Mouse (Mus musculus): ENCODE measurements at regions not wholly inside any gene's neighbourhood (a gene's known extent, or its start where the extent isn't known, plus 50 kb on each side); places are given as distances from the start of the nearest gene placed in this dataset.

DNA sequence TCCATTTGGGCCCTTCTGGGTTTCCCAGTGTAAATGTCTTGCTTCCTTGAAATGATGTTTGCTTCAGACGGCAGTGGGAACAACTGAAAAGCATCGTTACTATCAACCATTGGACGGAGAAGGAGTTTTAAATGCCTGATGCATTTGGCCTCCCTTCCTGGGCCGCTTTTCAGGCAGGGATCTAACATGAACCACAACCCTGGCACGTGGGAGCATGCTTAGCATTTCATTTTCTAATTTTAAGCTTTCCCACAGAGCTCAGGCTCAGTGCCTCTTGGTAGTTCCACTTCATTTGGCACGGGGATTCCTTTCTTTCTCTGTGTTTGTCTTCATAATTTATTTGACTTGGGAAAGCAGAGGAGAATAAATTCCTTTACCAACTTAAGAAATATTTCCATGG lies 406.6 kb upstream of the Nbea start:
- Histone ChIP-seq H3K36me3 (ENCODE audit: insufficient read depth, low read length) (no peaks in the 10 kb centered on the region), H3K9me3 (ENCODE audit: low read length) (no peaks in the 10 kb centered on the region), H3K4me3 (replicated peaks; ENCODE audit: low read length) (no peak overlapping the region), H3K27me3 (ENCODE audit: insufficient read depth, low read length) (no peaks in the 10 kb centered on the region), H3K4me1 (replicated peaks; ENCODE audit: low read depth, low read length) (no peaks in the 10 kb centered on the region)
- TF ChIP-seq CTCF (conservative IDR thresholded peaks at IDR 0.05; ENCODE audit: low read length) (no peak), NANOG (IDR thresholded peaks at IDR 0.05; ENCODE audit: borderline replicate concordance, low read length) (no peak), POU5F1 (IDR thresholded peaks at IDR 0.05; ENCODE audit: borderline replicate concordance, low read length) (no peak)

DNA sequence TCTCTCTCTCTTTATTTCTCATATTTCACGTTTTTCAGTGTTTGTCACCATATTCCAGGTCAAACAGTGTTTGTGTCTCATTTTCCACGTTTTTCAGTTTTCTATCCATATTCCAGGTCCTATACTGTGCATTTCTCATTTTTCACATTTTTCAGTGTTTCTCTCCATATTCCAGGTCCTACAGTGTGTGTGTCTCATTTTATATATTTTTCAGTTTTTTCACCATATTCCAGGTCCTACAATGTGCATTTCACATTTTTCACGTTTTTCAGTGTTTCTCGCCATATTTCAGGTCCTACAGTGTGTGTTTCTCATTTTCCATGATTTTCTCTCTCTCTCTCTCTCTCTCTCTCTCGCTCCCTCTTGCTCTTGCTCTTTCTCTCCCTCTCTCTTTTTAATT lies 391.9 kb upstream of the Nbea start:
- no peaks in the 10 kb centered on the region for H3K9me3 ChIP-seq (ENCODE audit: low read length)
- TF ChIP-seq NANOG (IDR thresholded peaks at IDR 0.05; ENCODE audit: borderline replicate concordance, low read length), result no peak
- TF ChIP-seq CTCF (conservative IDR thresholded peaks at IDR 0.05; ENCODE audit: low read length), result no peak
- no peak for TF ChIP-seq POU5F1 (IDR thresholded peaks at IDR 0.05; ENCODE audit: borderline replicate concordance, low read length)
- no peaks in the 10 kb centered on the region for H3K27me3 ChIP-seq (ENCODE audit: insufficient read depth, low read length)
- H3K4me1 ChIP-seq (replicated peaks; ENCODE audit: low read depth, low read length), result no peaks in the 10 kb centered on the region
- no peak overlapping the region for H3K4me3 ChIP-seq (replicated peaks; ENCODE audit: low read length)
- no peaks in the 10 kb centered on the region for H3K36me3 ChIP-seq (ENCODE audit: insufficient read depth, low read length)

DNA sequence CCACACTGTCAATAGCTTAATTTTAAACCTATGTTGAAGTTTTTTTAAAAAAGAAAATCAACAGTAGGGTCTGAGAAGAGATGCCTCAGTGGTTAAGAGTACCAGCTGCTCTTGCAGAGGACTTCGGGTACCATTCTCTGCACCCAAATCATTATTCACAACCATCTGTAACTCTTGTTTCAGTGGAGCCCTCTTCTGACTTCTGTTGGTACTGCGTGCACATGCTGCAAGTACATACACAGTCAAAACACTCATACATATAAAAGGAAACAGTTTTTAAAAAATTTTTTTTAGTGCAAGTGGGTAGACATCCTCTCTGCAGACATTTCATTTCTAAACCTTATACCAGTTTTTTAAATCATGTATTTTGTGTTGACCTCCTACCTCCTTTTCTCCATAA lies 352.7 kb upstream of the Nbea start:
- H3K27me3 ChIP-seq (ENCODE audit: insufficient read depth, low read length), result no peaks in the 10 kb centered on the region
- H3K36me3 ChIP-seq (ENCODE audit: insufficient read depth, low read length), result no peaks in the 10 kb centered on the region
- H3K4me1 ChIP-seq (replicated peaks; ENCODE audit: low read depth, low read length), result no peaks in the 10 kb centered on the region
- H3K9me3 ChIP-seq (ENCODE audit: low read length), result no peaks in the 10 kb centered on the region
- TF ChIP-seq NANOG (IDR thresholded peaks at IDR 0.05; ENCODE audit: borderline replicate concordance, low read length), result no peak
- TF ChIP-seq CTCF (conservative IDR thresholded peaks at IDR 0.05; ENCODE audit: low read length), result peak; percentile 66
- H3K4me3 ChIP-seq (replicated peaks; ENCODE audit: low read length), result no peak overlapping the region

DNA sequence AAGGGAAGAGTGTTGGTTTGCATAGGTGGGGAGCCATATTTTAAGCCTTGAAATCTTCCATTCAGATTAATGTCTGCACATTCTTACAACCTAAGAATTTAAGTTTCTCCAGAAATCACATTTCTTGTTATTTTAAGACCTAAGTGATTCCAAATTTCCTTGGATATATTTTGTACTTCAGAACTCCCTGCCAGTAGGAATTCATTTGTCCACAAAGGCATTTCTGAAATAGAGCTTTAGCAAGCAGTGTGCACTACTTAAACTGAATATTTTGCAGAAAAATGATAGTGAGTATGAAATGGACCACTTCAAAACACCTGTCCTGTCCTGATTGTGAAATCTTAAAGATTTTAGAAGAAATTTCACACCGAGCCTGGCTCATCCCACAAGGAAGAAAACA lies 320.9 kb upstream of the Nbea start:
- H3K4me3 ChIP-seq (replicated peaks; ENCODE audit: low read length), result no peak overlapping the region
- no peaks in the 10 kb centered on the region for H3K27me3 ChIP-seq (ENCODE audit: insufficient read depth, low read length)
- H3K36me3 ChIP-seq (ENCODE audit: insufficient read depth, low read length), result no peaks in the 10 kb centered on the region
- no peaks in the 10 kb centered on the region for H3K4me1 ChIP-seq (replicated peaks; ENCODE audit: low read depth, low read length)
- peaks cover 3% of the 10 kb centered on the region; the same call in 1 of the 2 replicates for H3K9me3 ChIP-seq (ENCODE audit: low read length)
- TF ChIP-seq NANOG (IDR thresholded peaks at IDR 0.05; ENCODE audit: borderline replicate concordance, low read length) (no peak), POU5F1 (IDR thresholded peaks at IDR 0.05; ENCODE audit: borderline replicate concordance, low read length) (no peak), CTCF (conservative IDR thresholded peaks at IDR 0.05; ENCODE audit: low read length) (no peak)

DNA sequence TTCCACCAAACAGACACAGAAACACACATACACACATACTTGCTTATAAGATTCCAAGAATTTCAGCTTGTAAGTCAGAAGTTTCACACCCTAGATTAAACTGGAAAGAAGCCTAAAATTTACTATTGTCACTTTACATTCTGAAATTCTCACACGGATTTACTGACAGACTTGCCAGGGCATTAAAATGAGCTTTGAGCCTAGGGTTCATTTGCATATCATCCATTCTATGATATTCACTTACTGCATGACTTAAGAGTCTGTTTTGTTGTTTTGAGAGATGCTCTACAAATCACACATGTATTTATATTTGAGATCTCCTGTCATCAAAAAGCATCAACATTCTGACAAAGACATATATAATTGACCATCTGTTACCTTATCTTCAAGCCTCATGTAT lies 315.8 kb upstream of the Nbea start:
- Histone ChIP-seq H3K4me3 (replicated peaks; ENCODE audit: low read length) (no peak overlapping the region), H3K36me3 (ENCODE audit: insufficient read depth, low read length) (no peaks in the 10 kb centered on the region), H3K9me3 (ENCODE audit: low read length) (no peaks in the 10 kb centered on the region), H3K4me1 (replicated peaks; ENCODE audit: low read depth, low read length) (no peaks in the 10 kb centered on the region), H3K27me3 (ENCODE audit: insufficient read depth, low read length) (no peaks in the 10 kb centered on the region)
- TF ChIP-seq CTCF (conservative IDR thresholded peaks at IDR 0.05; ENCODE audit: low read length) (no peak), POU5F1 (IDR thresholded peaks at IDR 0.05; ENCODE audit: borderline replicate concordance, low read length) (no peak), NANOG (IDR thresholded peaks at IDR 0.05; ENCODE audit: borderline replicate concordance, low read length) (no peak)

DNA sequence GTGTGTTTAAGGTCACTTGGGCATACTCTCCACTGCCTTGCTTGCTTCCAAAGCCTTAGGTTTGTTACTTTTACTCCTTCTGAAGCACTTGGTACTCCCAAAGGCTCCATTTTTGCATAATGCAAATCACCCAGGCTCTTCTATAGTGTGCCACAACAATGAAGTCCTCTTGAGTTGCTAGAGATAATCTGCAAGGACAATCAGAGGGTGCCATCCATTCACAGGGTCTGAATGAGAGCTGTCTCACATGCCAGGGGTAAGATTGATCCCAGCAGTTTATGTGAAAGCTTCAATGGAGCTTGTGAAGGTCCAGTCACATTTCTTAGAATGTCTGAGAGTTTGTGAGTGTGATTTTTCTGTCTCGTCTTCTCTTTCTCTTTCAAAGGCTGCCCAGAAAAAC lies 310.4 kb upstream of the Nbea start:
- TF ChIP-seq CTCF (conservative IDR thresholded peaks at IDR 0.05; ENCODE audit: low read length) (no peak), POU5F1 (IDR thresholded peaks at IDR 0.05; ENCODE audit: borderline replicate concordance, low read length) (no peak), NANOG (IDR thresholded peaks at IDR 0.05; ENCODE audit: borderline replicate concordance, low read length) (no peak)
- no peaks in the 10 kb centered on the region for H3K27me3 ChIP-seq (ENCODE audit: insufficient read depth, low read length)
- H3K9me3 ChIP-seq (ENCODE audit: low read length), result no peaks in the 10 kb centered on the region
- no peaks in the 10 kb centered on the region for H3K4me1 ChIP-seq (replicated peaks; ENCODE audit: low read depth, low read length)
- no peak overlapping the region for H3K4me3 ChIP-seq (replicated peaks; ENCODE audit: low read length)
- no peaks in the 10 kb centered on the region for H3K36me3 ChIP-seq (ENCODE audit: insufficient read depth, low read length)

DNA sequence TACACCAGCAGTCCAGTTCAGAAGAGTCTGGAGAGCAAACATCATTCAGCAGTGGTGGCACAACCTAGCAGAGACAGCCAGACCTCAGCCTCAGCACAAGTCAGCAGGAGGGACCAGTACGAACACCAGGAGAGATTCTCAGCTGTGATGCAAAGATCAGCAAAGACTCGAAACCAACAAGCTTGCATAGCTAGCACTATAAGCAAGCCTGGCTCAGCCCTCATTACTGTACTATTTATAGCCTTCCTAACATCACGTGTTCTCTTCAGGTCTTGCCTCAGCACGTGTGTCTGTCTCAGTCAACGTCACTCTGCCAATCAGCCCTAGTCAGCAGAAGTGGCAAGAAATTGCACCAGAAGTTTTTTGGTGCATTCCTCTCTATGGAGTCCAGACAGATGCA lies 305.7 kb upstream of the Nbea start:
- H3K27me3 ChIP-seq (ENCODE audit: insufficient read depth, low read length), result no peaks in the 10 kb centered on the region
- no peaks in the 10 kb centered on the region for H3K9me3 ChIP-seq (ENCODE audit: low read length)
- no peaks in the 10 kb centered on the region for H3K4me1 ChIP-seq (replicated peaks; ENCODE audit: low read depth, low read length)
- no peak for TF ChIP-seq NANOG (IDR thresholded peaks at IDR 0.05; ENCODE audit: borderline replicate concordance, low read length)
- no peak for TF ChIP-seq CTCF (conservative IDR thresholded peaks at IDR 0.05; ENCODE audit: low read length)
- no peak for TF ChIP-seq POU5F1 (IDR thresholded peaks at IDR 0.05; ENCODE audit: borderline replicate concordance, low read length)
- no peaks in the 10 kb centered on the region for H3K36me3 ChIP-seq (ENCODE audit: insufficient read depth, low read length)
- H3K4me3 ChIP-seq (replicated peaks; ENCODE audit: low read length), result no peak overlapping the region

DNA sequence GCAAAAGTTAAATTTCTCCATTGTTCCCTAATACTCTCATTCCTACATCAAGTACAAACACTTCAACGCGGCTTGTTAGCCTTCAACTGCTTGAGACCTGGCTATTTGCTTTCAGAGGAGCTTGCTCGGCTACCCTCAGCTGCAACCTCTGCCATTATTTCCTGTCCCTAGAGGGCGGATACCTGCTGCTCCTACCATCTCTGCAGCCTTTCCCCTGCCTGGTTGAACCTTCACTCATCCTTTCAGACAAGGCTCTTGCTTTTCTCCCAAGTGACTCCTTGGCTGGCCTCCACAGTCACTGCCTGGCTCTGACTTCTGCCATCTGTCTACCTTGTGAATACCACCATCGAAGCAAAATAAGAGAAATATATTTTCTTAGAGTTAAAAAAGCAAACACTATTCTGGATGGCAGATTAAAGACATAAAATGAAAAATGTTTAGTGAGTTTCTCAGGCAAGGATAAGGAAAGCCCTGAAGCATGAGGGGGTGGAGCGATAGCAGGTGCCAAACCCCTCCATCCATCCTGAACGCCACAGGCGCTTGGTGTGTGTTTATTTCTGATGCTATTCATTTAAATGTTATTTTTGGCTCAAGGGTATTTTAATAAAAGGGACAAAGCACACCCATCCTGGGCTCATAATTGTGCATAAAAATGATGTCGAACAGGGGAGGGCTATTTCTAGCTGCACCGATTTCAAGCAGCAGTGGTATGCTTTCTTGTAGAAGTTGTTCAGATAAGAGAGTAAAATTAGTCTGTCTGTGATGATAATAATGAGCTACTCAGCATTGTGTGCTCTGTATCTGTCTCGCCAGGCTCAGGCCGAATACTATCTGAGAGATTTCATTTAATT lies 302.3 kb upstream of the Nbea start:
- no peaks in the 10 kb centered on the region for H3K9me3 ChIP-seq (ENCODE audit: low read length)
- no peaks in the 10 kb centered on the region for H3K27me3 ChIP-seq (ENCODE audit: insufficient read depth, low read length)
- no peaks in the 10 kb centered on the region for H3K36me3 ChIP-seq (ENCODE audit: insufficient read depth, low read length)
- H3K4me3 ChIP-seq (replicated peaks; ENCODE audit: low read length), result no peak overlapping the region
- H3K4me1 ChIP-seq (replicated peaks; ENCODE audit: low read depth, low read length), result no peaks in the 10 kb centered on the region
- no peak for TF ChIP-seq CTCF (conservative IDR thresholded peaks at IDR 0.05; ENCODE audit: low read length)

DNA sequence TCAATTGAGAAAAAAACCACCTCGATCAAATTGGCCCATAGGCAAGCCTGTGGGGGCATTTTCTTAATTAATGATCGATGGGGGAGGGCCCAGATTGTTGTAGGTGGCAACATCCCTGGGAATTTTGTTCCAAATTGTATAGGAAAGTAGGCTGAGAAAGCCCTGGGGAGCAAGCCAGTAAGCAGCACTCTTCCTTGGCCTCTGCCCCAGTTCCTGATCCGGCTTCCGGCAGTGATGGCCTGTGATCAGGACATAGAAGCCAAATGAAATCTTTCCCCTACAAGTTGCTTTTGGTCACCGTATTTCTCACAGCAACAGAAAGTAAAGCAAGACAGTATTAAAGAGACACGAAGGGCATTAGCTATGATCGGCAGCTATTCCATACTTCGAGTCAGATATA lies 300.6 kb upstream of the Nbea start:
- TF ChIP-seq POU5F1 (IDR thresholded peaks at IDR 0.05; ENCODE audit: borderline replicate concordance, low read length), result no peak
- no peak for TF ChIP-seq NANOG (IDR thresholded peaks at IDR 0.05; ENCODE audit: borderline replicate concordance, low read length)
- TF ChIP-seq CTCF (conservative IDR thresholded peaks at IDR 0.05; ENCODE audit: low read length), result no peak
- no peaks in the 10 kb centered on the region for H3K9me3 ChIP-seq (ENCODE audit: low read length)
- H3K4me1 ChIP-seq (replicated peaks; ENCODE audit: low read depth, low read length), result no peaks in the 10 kb centered on the region
- H3K4me3 ChIP-seq (replicated peaks; ENCODE audit: low read length), result no peak overlapping the region
- no peaks in the 10 kb centered on the region for H3K27me3 ChIP-seq (ENCODE audit: insufficient read depth, low read length)
- no peaks in the 10 kb centered on the region for H3K36me3 ChIP-seq (ENCODE audit: insufficient read depth, low read length)
